Mouse (Mus musculus): Measurements from ENCODE around the gene Slc38a9. TPM values are rescaled to one million over a fixed set of nuclear protein-coding genes. Genes with fewer than 3 reads are reported as not detected.

The Slc38a9 gene
- polyA plus RNA-seq, 1 experiment: 8.2 TPM

DNA sequence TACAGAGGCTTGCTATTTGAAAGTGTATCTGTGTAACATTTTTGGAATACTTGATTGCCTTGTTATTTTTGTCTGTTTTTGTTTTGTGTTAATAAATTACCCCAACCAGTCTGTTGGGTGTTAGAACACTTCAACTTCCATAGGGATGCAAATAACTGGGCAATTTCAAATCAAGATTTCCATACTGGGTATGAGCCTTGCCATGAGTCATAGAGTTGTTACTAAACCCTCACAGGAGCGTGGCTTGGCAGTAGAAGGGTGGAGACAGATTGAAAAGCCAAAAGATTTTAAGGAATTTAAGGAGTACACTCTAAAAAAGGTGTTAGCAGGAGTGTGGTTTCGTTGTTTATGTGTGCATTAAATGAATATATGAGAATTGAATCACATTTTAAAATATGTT lies 22.8 kb downstream of the Slc38a9 start:
- WGBS: 75% methylated on average over 2 of the region's 2 CpGs
- no peak for TF ChIP-seq CTCF (conservative IDR thresholded peaks at IDR 0.05; ENCODE audit: insufficient read depth, insufficient read length, low read depth, low read length)

DNA sequence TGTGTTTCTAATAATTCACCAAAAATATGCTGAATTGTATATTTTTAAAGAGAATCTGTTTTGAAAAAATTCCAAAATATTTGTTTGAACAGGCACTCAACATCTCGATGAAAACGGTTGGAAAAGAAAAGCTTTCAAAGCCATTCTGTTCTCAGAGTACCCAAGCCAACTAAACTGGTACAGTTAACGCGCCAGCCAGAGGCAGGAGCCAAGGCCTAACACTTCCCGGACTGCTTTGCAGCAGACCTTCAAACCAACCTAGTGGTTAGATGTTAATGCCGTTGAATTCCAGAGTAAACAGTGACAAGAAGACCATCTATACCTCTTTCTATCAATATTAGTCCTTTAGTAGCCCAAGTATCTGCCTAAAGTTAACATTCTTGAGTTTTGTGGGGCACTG lies 23.4 kb downstream of the Slc38a9 start:
- 89% methylated on average over 6 of the region's 6 CpGs for WGBS
- Histone ChIP-seq H3K27me3 (replicated peaks; ENCODE audit: control insufficient read depth, insufficient read depth, low read length) (no peaks in the 10 kb centered on the region), H3K4me1 (ENCODE audit: control insufficient read depth, insufficient read depth, low read length) (no peaks in the 10 kb centered on the region), H3K36me3 (ENCODE audit: control insufficient read depth, insufficient read depth, low read length) (no peaks in the 10 kb centered on the region), H3K4me3 (ENCODE audit: insufficient read depth, low read depth, low read length) (no peak overlapping the region), H3K27ac (ENCODE audit: insufficient read depth, low read depth, low read length) (no peak overlapping the region)
- DNase-seq: no peak
- TF ChIP-seq POLR2A (IDR thresholded peaks at IDR 0.05; ENCODE audit: low read depth, low read length) (no peak), CTCF (conservative IDR thresholded peaks at IDR 0.05; ENCODE audit: insufficient read depth, insufficient read length, low read depth, low read length) (no peak)

More for the DNA sequence above, 22.8 kb downstream of the Slc38a9 start:
- no peaks in the 10 kb centered on the region for H3K36me3 ChIP-seq (ENCODE audit: control insufficient read depth, insufficient read depth, low read length)
- H3K27ac ChIP-seq (ENCODE audit: insufficient read depth, low read depth, low read length): no peak overlapping the region
- H3K4me1 ChIP-seq (ENCODE audit: control insufficient read depth, insufficient read depth, low read length): no peaks in the 10 kb centered on the region
- DNase-seq: no peak
- H3K27me3 ChIP-seq (replicated peaks; ENCODE audit: control insufficient read depth, insufficient read depth, low read length): no peaks in the 10 kb centered on the region
- H3K4me3 ChIP-seq (ENCODE audit: insufficient read depth, low read depth, low read length): no peak overlapping the region

DNA sequence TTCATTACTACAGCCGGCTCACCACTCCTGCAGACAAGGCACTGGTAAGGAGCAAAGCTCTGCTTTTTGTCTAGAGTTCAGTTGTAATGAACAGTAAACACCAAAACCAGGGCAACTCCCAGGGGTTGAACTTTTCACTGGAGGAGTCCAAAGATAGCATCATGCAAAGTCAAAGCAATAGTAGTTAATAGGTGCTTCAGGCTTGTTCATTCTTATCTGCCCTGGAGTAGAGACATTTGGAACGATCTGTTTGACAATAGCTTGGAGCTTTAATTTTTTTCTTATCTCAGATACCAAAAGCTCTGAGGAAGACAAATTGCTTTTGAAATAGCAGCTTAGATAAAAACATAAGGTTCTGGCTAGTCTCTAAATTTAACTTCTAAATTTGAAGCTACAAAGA lies 25.6 kb downstream of the Slc38a9 start:
- TF ChIP-seq CTCF (conservative IDR thresholded peaks at IDR 0.05; ENCODE audit: insufficient read depth, insufficient read length, low read depth, low read length) (no peak), POLR2A (IDR thresholded peaks at IDR 0.05; ENCODE audit: low read depth, low read length) (no peak)

DNA sequence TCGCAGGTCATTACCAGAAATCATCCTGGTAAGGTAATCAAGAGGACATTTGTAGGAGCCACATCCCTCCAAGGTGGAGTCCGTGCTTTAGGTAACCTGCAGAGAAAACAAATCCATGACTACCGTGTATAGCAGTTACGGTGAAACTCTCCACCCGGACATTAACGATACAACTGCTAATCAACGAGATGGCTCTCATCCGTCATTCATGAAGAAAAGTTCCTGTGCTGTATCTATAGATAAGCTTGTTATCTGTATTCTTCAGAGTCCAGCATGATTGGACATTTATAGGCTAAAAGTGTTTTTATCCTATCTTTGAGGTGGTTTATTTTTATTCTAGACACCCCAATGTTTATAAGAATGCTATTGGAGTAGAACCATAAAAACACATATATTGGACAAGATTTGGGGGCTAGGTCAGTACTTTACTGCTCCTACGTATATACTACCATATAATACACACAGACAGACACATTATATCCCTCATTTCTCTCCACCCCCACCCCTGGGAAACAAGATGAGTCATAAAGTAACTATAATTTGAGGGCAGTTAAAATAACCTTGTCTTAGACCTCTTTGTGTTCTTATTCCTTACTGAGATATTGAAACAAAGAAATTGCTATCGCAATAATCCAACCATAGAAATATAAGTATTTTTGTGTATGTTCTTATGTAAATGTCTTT lies 32.5 kb downstream of the Slc38a9 start:
- no peaks in the 10 kb centered on the region for H3K27me3 ChIP-seq (replicated peaks; ENCODE audit: control insufficient read depth, insufficient read depth, low read length)
- 93% methylated on average over 10 of the region's 10 CpGs for WGBS
- H3K4me1 ChIP-seq (ENCODE audit: control insufficient read depth, insufficient read depth, low read length): no peaks in the 10 kb centered on the region
- no peak for TF ChIP-seq CTCF (conservative IDR thresholded peaks at IDR 0.05; ENCODE audit: insufficient read depth, insufficient read length, low read depth, low read length)
- TF ChIP-seq POLR2A (IDR thresholded peaks at IDR 0.05; ENCODE audit: low read depth, low read length): no peak
- no peaks in the 10 kb centered on the region; the same call in none of the 2 replicates for H3K36me3 ChIP-seq (ENCODE audit: control insufficient read depth, insufficient read depth, low read length)
- no peak overlapping the region for H3K27ac ChIP-seq (ENCODE audit: insufficient read depth, low read depth, low read length)
- no peak for DNase-seq
- no peak overlapping the region for H3K4me3 ChIP-seq (ENCODE audit: insufficient read depth, low read depth, low read length)

More for the DNA sequence above, 25.6 kb downstream of the Slc38a9 start:
- no peaks in the 10 kb centered on the region for H3K27me3 ChIP-seq (replicated peaks; ENCODE audit: control insufficient read depth, insufficient read depth, low read length)
- H3K27ac ChIP-seq (ENCODE audit: insufficient read depth, low read depth, low read length): no peak overlapping the region
- 82% methylated on average over 2 of the region's 2 CpGs for WGBS
- DNase-seq: no peak
- no peaks in the 10 kb centered on the region for H3K4me1 ChIP-seq (ENCODE audit: control insufficient read depth, insufficient read depth, low read length)
- no peak overlapping the region for H3K4me3 ChIP-seq (ENCODE audit: insufficient read depth, low read depth, low read length)
- no peaks in the 10 kb centered on the region; the same call in 1 of the 2 replicates for H3K36me3 ChIP-seq (ENCODE audit: control insufficient read depth, insufficient read depth, low read length)

DNA sequence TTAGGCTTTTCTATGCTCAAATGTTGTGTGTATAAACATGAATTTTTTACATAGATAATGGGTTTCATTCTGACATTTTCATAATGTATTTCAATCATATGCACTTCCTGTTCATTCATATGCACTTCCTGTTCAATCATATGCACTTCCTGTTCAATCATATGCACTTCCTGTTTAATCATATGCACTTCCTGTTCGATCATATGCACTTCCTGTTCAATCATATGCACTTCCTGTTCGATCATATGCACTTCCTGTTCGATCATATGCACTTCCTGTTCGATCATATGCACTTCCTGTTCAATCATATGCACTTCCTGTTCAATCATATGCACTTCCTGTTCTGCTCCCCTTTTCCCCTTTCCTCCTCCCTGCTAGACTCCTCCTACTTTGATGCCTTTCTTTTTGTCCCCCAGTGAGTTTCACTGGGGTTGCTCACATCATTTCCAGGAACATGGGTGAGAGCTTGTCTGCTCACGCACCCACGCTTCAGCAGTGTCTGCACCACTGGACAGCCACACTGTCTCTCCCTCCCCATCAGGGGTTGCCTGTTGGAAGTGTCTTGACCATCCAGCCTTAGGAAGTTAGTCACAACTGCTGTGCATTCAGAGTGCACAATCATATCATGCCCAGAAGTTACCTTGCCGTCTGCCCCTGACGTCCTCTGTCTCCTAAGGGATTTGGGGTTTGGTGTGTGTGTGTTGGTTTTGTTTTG lies 35.1 kb downstream of the Slc38a9 start:
- Histone ChIP-seq H3K27me3 (replicated peaks; ENCODE audit: control insufficient read depth, insufficient read depth, low read length) (no peaks in the 10 kb centered on the region), H3K4me3 (ENCODE audit: insufficient read depth, low read depth, low read length) (no peak overlapping the region), H3K27ac (ENCODE audit: insufficient read depth, low read depth, low read length) (no peak overlapping the region), H3K36me3 (ENCODE audit: control insufficient read depth, insufficient read depth, low read length) (no peaks in the 10 kb centered on the region; the same call in none of the 2 replicates), H3K4me1 (ENCODE audit: control insufficient read depth, insufficient read depth, low read length) (no peaks in the 10 kb centered on the region)
- 92% methylated on average over 8 of the region's 8 CpGs for WGBS
- no peak for TF ChIP-seq POLR2A (IDR thresholded peaks at IDR 0.05; ENCODE audit: low read depth, low read length)
- TF ChIP-seq CTCF (conservative IDR thresholded peaks at IDR 0.05; ENCODE audit: insufficient read depth, insufficient read length, low read depth, low read length): no peak
- DNase-seq: no peak

DNA sequence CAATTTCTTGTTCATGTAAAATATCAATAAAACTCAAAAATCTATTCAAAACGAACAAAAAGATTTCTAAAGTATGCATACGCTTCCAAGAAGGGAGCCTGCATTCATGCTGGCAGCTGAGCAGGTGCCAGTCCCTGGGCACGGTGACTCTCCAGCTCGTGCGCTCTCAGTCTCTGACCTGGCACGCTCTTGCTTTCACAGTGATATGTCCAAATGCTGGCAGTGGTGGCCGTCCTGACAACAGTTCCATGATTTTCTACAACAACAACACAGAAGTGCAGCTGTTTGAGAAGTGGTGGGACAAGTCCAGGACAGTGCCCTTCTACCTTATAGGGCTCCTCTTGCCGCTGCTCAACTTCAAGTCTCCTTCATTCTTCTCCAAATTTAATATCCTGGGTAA lies 40.7 kb downstream of the Slc38a9 start:
- H3K4me3 ChIP-seq (ENCODE audit: insufficient read depth, low read depth, low read length): no peak overlapping the region
- 91% methylated on average over 8 of the region's 8 CpGs for WGBS
- H3K27me3 ChIP-seq (replicated peaks; ENCODE audit: control insufficient read depth, insufficient read depth, low read length): no peaks in the 10 kb centered on the region
- H3K4me1 ChIP-seq (ENCODE audit: control insufficient read depth, insufficient read depth, low read length): no peaks in the 10 kb centered on the region
- no peak for DNase-seq
- H3K36me3 ChIP-seq (ENCODE audit: control insufficient read depth, insufficient read depth, low read length): no peaks in the 10 kb centered on the region; the same call in 1 of the 2 replicates
- no peak overlapping the region for H3K27ac ChIP-seq (ENCODE audit: insufficient read depth, low read depth, low read length)
- TF ChIP-seq POLR2A (IDR thresholded peaks at IDR 0.05; ENCODE audit: low read depth, low read length): no peak
- no peak for TF ChIP-seq CTCF (conservative IDR thresholded peaks at IDR 0.05; ENCODE audit: insufficient read depth, insufficient read length, low read depth, low read length)

DNA sequence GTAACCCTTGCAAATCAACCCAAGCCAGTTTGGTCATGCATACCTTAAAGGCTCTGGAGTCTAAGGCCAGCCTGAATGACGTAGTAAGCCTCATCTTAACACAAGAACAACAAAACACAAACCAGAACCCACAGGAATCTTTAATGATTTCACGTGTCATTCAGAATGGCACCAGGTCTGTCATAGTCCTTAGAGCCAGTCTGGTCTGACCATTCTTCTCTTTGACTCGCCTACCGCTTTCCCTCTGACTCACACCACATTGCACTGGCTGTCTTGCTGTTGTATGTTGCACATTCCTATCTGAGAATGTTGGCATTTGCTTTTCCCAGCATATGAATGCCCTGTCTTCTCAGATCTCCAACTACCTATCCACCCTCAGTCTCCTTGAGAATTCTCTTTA lies 45.8 kb downstream of the Slc38a9 start:
- no peaks in the 10 kb centered on the region for H3K36me3 ChIP-seq (ENCODE audit: control insufficient read depth, insufficient read depth, low read length)
- no peak overlapping the region for H3K4me3 ChIP-seq (ENCODE audit: insufficient read depth, low read depth, low read length)
- H3K4me1 ChIP-seq (ENCODE audit: control insufficient read depth, insufficient read depth, low read length): no peaks in the 10 kb centered on the region
- H3K27ac ChIP-seq (ENCODE audit: insufficient read depth, low read depth, low read length): no peak overlapping the region
- DNase-seq: no peak
- WGBS: 93% methylated on average over 4 of the region's 4 CpGs
- TF ChIP-seq CTCF (conservative IDR thresholded peaks at IDR 0.05; ENCODE audit: insufficient read depth, insufficient read length, low read depth, low read length) (no peak), POLR2A (IDR thresholded peaks at IDR 0.05; ENCODE audit: low read depth, low read length) (no peak)
- no peaks in the 10 kb centered on the region for H3K27me3 ChIP-seq (replicated peaks; ENCODE audit: control insufficient read depth, insufficient read depth, low read length)

Measured in kidney, adult 2 months (tissue).